Mouse (Mus musculus) testis, adult 2 months (tissue): ENCODE measurements around the gene Lat2. TPM values are rescaled to one million over a fixed set of nuclear protein-coding genes. Genes with fewer than 3 reads are reported as not detected.

Experiments used
- H3K27ac ChIP-seq: fragments of 200-500 bp; 2 replicates; pipeline ENCODE4 v1.5.1; 2012; ENCODE audit warnings: low read depth, low read length; ENCODE audit not compliant: control insufficient read depth, insufficient read depth
- H3K27me3 ChIP-seq: fragments of 200-500 bp; 2 replicates; pipeline ENCODE4 v1.6.1; 2012; ENCODE audit warnings: mild to moderate bottlenecking, low read length, moderate library complexity; ENCODE audit not compliant: control insufficient read depth, insufficient read depth
- H3K36me3 ChIP-seq: fragments of 200-500 bp; 2 replicates; pipeline ENCODE4 v1.6.1; 2012; ENCODE audit warnings: mild to moderate bottlenecking, low read length; ENCODE audit not compliant: control insufficient read depth, insufficient read depth
- H3K4me1 ChIP-seq: fragments of 200-500 bp; 2 replicates; pipeline ENCODE4 v1.6.1; 2012; ENCODE audit warnings: low read length; ENCODE audit not compliant: control insufficient read depth, insufficient read depth
- H3K4me3 ChIP-seq: fragments of 200-500 bp; 2 replicates; pipeline ENCODE4 v1.5.1; 2012; ENCODE audit warnings: low read depth, mild to moderate bottlenecking, low read length, moderate library complexity, mixed read lengths; ENCODE audit not compliant: control insufficient read depth
- CTCF ChIP-seq: fragments of 200-500 bp; IDR thresholded peaks from 2 replicates; pipeline ENCODE4 v1.5.1; 2012; ENCODE audit warnings: low read depth, mild to moderate bottlenecking, inconsistent platforms, low read length, moderate library complexity; ENCODE audit not compliant: control insufficient read depth, insufficient read depth, insufficient replicate concordance
- POLR2A ChIP-seq: fragments of 200-500 bp; IDR thresholded peaks from 2 replicates; pipeline ENCODE4 v1.6.1; 2012; ENCODE audit warnings: low read depth, mild to moderate bottlenecking, inconsistent platforms, low read length, moderate library complexity; ENCODE audit not compliant: control insufficient read depth
- polyA plus RNA-seq: library from polyadenylated mRNA; depleted of rRNA; stranded (reverse); fragments of >200 nt; gene quantifications from 2 replicates; pipeline ENCODE4 v1.2.3, GENCODE M21; 2012

Lat2 gene
- polyA plus RNA-seq, 1 experiment = 8.3 TPM

GRCm38 (mm10) chr5:134582221-134582907 lies 32.5 kb downstream of the Lat2 start:
- Histone ChIP-seq H3K36me3 (no peaks in the 10 kb centered on the region), H3K4me1 (no peaks in the 10 kb centered on the region; the same call in 1 of the 2 replicates), H3K27me3 (no peaks in the 10 kb centered on the region), H3K27ac (peak overlapping the region; percentile 83), H3K4me3 (peak overlapping the region; percentile 97)
- TF ChIP-seq POLR2A (peak; percentile 88), CTCF (peak; percentile 78)

GRCm38 (mm10) chr5:134581146-134581545 lies 33.7 kb downstream of the Lat2 start, which contains the start of gene Rfc2:
Rfc2 (plus strand) TSS chr5:134581366.
- Histone ChIP-seq H3K4me1 (no peaks in the 10 kb centered on the region; the same call in 1 of the 2 replicates), H3K36me3 (no peaks in the 10 kb centered on the region), H3K27me3 (no peaks in the 10 kb centered on the region), H3K4me3 (peak within 1 kb of the TSS; percentile 63), H3K27ac (no peak within 1 kb of the TSS)
- no peak for TF ChIP-seq POLR2A
- no peak for TF ChIP-seq CTCF

GRCm38 (mm10) chr5:134579135-134579534 lies 35.7 kb downstream of the Lat2 start:
- H3K27me3 ChIP-seq = no peaks in the 10 kb centered on the region
- no peaks in the 10 kb centered on the region; the same call in 1 of the 2 replicates for H3K4me1 ChIP-seq
- no peak overlapping the region for H3K27ac ChIP-seq
- no peaks in the 10 kb centered on the region for H3K36me3 ChIP-seq
- TF ChIP-seq POLR2A (no peak), CTCF (no peak)
- H3K4me3 ChIP-seq = no peak overlapping the region

- no peaks in the 10 kb centered on the region for H3K27me3 ChIP-seq
- H3K36me3 ChIP-seq = no peaks in the 10 kb centered on the region
- H3K4me3 ChIP-seq = no peak overlapping the region
- H3K4me1 ChIP-seq = peaks cover 5% of the 10 kb centered on the region
- H3K27ac ChIP-seq = no peak overlapping the region
- no peak for TF ChIP-seq CTCF
- TF ChIP-seq POLR2A = no peak
Measured at GRCm38 (mm10) chr5:134577534-134577933, 37.3 kb downstream of the Lat2 start.

- Histone ChIP-seq H3K36me3 (no peaks in the 10 kb centered on the region), H3K27ac (no peak overlapping the region), H3K27me3 (no peaks in the 10 kb centered on the region), H3K4me3 (no peak overlapping the region), H3K4me1 (peaks cover 5% of the 10 kb centered on the region)
- TF ChIP-seq CTCF (no peak), POLR2A (no peak)
Measured at GRCm38 (mm10) chr5:134576517-134577220, 38.2 kb downstream of the Lat2 start.

- Histone ChIP-seq H3K27me3 (no peaks in the 10 kb centered on the region), H3K4me1 (peaks cover 7% of the 10 kb centered on the region), H3K36me3 (no peaks in the 10 kb centered on the region), H3K4me3 (no peak overlapping the region), H3K27ac (no peak overlapping the region)
- TF ChIP-seq POLR2A (no peak), CTCF (no peak)
Measured at GRCm38 (mm10) chr5:134575833-134576232, 39.0 kb downstream of the Lat2 start.

- TF ChIP-seq CTCF (no peak), POLR2A (no peak)
- no peak overlapping the region for H3K4me3 ChIP-seq
- H3K27ac ChIP-seq = no peak overlapping the region
- H3K36me3 ChIP-seq = no peaks in the 10 kb centered on the region
- no peaks in the 10 kb centered on the region for H3K27me3 ChIP-seq
- peaks cover 7% of the 10 kb centered on the region for H3K4me1 ChIP-seq
Measured at GRCm38 (mm10) chr5:134572508-134573214, 42.2 kb downstream of the Lat2 start.
